Mouse (Mus musculus): ENCODE results near the gene Mgp.

Gene Mgp

GRCm38 (mm10) chr6:136852348-136852747, 23.3 kb downstream of the Mgp start:
- no peak for DNase-seq (ENCODE audit: extremely low spot score)

- no peak for DNase-seq (ENCODE audit: extremely low spot score)
Measured at GRCm38 (mm10) chr6:136850267-136850666, 25.4 kb downstream of the Mgp start.

- DNase-seq (ENCODE audit: extremely low spot score) = no peak
Measured at GRCm38 (mm10) chr6:136848971-136849370, 26.7 kb downstream of the Mgp start.

- no peak for DNase-seq (ENCODE audit: extremely low spot score)
Measured at GRCm38 (mm10) chr6:136848399-136848798, 27.2 kb downstream of the Mgp start.

GRCm38 (mm10) chr6:136847790-136848189, 27.8 kb downstream of the Mgp start:
- DNase-seq (ENCODE audit: extremely low spot score) = peak; percentile 17

GRCm38 (mm10) chr6:136847267-136847666, 28.4 kb downstream of the Mgp start:
- DNase-seq (ENCODE audit: extremely low spot score) = no peak

GRCm38 (mm10) chr6:136845706-136846480, 29.7 kb downstream of the Mgp start:
- DNase-seq (ENCODE audit: extremely low spot score) = no peak

- no peak for DNase-seq (ENCODE audit: extremely low spot score)
Measured at GRCm38 (mm10) chr6:136844903-136845302, 30.7 kb downstream of the Mgp start.

- no peak for DNase-seq (ENCODE audit: extremely low spot score)
Measured at GRCm38 (mm10) chr6:136837323-136837722, 38.3 kb downstream of the Mgp start.

GRCm38 (mm10) chr6:136835352-136835751, 40.3 kb downstream of the Mgp start, which contains the start of gene Smco3:
Gene Smco3 (minus strand): TSS chr6:136835452.
- DNase-seq (ENCODE audit: extremely low spot score) = no peak

- DNase-seq (ENCODE audit: extremely low spot score) = no peak
Measured at GRCm38 (mm10) chr6:136831712-136832111, 43.9 kb downstream of the Mgp start.

- no peak for DNase-seq (ENCODE audit: extremely low spot score)
Measured at GRCm38 (mm10) chr6:136828681-136829080, 46.9 kb downstream of the Mgp start.

GRCm38 (mm10) chr6:136827881-136828561, 47.6 kb downstream of the Mgp start, which contains the start of gene Wbp11:
Gene Wbp11 (minus strand): TSS chr6:136828233.
- peak; percentile 92 for DNase-seq (ENCODE audit: extremely low spot score)

- no peak for DNase-seq (ENCODE audit: extremely low spot score)
Measured at GRCm38 (mm10) chr6:136827516-136827880, 48.1 kb downstream of the Mgp start, which contains the start of gene BC049715. Gene BC049715 (plus strand): TSS chr6:136827626.

GRCm38 (mm10) chr6:136827116-136827515, 48.5 kb downstream of the Mgp start:
- no peak for DNase-seq (ENCODE audit: extremely low spot score)

GRCm38 (mm10) chr6:136824987-136825386, 50.6 kb downstream of the Mgp start:
- no peak for DNase-seq (ENCODE audit: extremely low spot score)
